Mouse (Mus musculus) brain, embryonic 14.5 days (tissue): ENCODE data around the gene Jade1.

Experiments used
- CTCF ChIP-seq: fragments of 200-500 bp; IDR thresholded peaks from 2 replicates; pipeline ENCODE4 v1.5.1; 2012; ENCODE audit warnings: inconsistent platforms, mild to moderate bottlenecking, moderate library complexity, borderline replicate concordance; ENCODE audit not compliant: insufficient read depth, insufficient read length; ENCODE audit errors: extremely low read depth
- POLR2A ChIP-seq: fragments of 200-500 bp; IDR thresholded peaks from 2 replicates; pipeline ENCODE4 v1.6.1; 2012; ENCODE audit warnings: mild to moderate bottlenecking, inconsistent platforms, borderline replicate concordance; ENCODE audit not compliant: poor library complexity, insufficient read depth, insufficient read length, severe bottlenecking; ENCODE audit errors: extremely low read depth

GRCm38 (mm10) chr3:41554480-41555475 is 753 bp upstream of the Jade1 start:
- no peak for TF ChIP-seq CTCF
- TF ChIP-seq POLR2A, result no peak
